Mouse (Mus musculus) gastrocnemius, postnatal 4 days (tissue): ENCODE measurements around the gene Lzts3. TPM values are rescaled to one million over a fixed set of nuclear protein-coding genes. Genes with fewer than 3 reads are reported as not detected.

ENCODE experiments used
- total RNA-seq, 2 experiments: library from RNA; stranded (reverse); gene quantifications; 2 replicates each; pipeline ENCODE4 v1.2.3; 2021

Lzts3 gene
- total RNA-seq, 2 experiments from 2014 or later, result 5.8 to 6.2 TPM

Other genes starting within 250 kb of the Lzts3 start
- 10 to 100 TPM; 19.7 to 19.9 TPM for gene Cpxm1, start 245.2 kb downstream of the Lzts3 start, total RNA-seq
- not detected for gene Gm28372, start 237.6 kb downstream of the Lzts3 start, total RNA-seq
- gene 1700020A23Rik, start 237.5 kb downstream of the Lzts3 start, total RNA-seq, result not detected
- not detected for gene Tmem239, start 236.3 kb downstream of the Lzts3 start, total RNA-seq
- gene Vps16, start 218.5 kb downstream of the Lzts3 start, total RNA-seq, result 10 to 100 TPM; 37.3 to 44.6 TPM
- 10 to 100 TPM; 10.6 to 11.6 TPM for gene Pced1a, start 218.1 kb downstream of the Lzts3 start, total RNA-seq
- 10 to 100 TPM; 73.2 to 74.7 TPM for gene Ptpra, start 192.5 kb downstream of the Lzts3 start, total RNA-seq
- 10 to 100 TPM; 51.9 to 60.9 TPM for gene Mrps26, start 79.1 kb downstream of the Lzts3 start, total RNA-seq
- not detected for gene Oxt, start 66.6 kb downstream of the Lzts3 start, total RNA-seq
- not detected for gene Avp, start 60.2 kb downstream of the Lzts3 start, total RNA-seq
- 1 to 10 TPM; 7.3 to 8.2 TPM for gene Fastkd5, start 12.8 kb downstream of the Lzts3 start, total RNA-seq
- 1 to 10 TPM; 5.9 TPM for gene Ubox5, start 12.8 kb downstream of the Lzts3 start, total RNA-seq
- gene Ddrgk1, start 21.9 kb upstream of the Lzts3 start, total RNA-seq, result 10 to 100 TPM; 77.2 to 85.1 TPM
- 10 to 100 TPM; 21.5 to 22.8 TPM for gene Itpa, start 24.8 kb upstream of the Lzts3 start, total RNA-seq
- under 1 TPM; 0.23 to 0.32 TPM for gene Slc4a11, start 54.7 kb upstream of the Lzts3 start, total RNA-seq